Mouse (Mus musculus) heart, embryonic 11.5 days (tissue): Measurements from ENCODE around the gene Preb. TPM values are rescaled to one million over a fixed set of nuclear protein-coding genes. Genes with fewer than 3 reads are reported as not detected.

Experiments used
- ATAC-seq: fragments of 200-750 bp; cut with Nextera tagmentation; replicated peaks from 2 replicates; pipeline ENCODE4 v1.8.0; 2017; ENCODE audit warnings: moderate library complexity; ENCODE audit not compliant: insufficient number of reproducible peaks, low FRiP score, low TSS enrichment
- H3K27ac ChIP-seq: fragments of 300-500 bp; sonication (generic); 2 replicates; pipeline ENCODE4 v1.5.1; 2014; ENCODE audit warnings: mild to moderate bottlenecking, low read depth, low read length
- H3K27me3 ChIP-seq: fragments of 300-500 bp; sonication (generic); 2 replicates; pipeline ENCODE4 v1.6.1; 2014; ENCODE audit warnings: mild to moderate bottlenecking, low read length, mixed read lengths; ENCODE audit not compliant: control insufficient read depth, insufficient read depth
- H3K36me3 ChIP-seq: fragments of 300-500 bp; sonication (generic); 2 replicates; pipeline ENCODE4 v1.6.1; 2014; ENCODE audit warnings: mild to moderate bottlenecking, low read length, moderate library complexity, mixed read lengths; ENCODE audit not compliant: control insufficient read depth, insufficient read depth
- H3K4me1 ChIP-seq: fragments of 300-500 bp; sonication (generic); 2 replicates; pipeline ENCODE4 v1.6.1; 2014; ENCODE audit warnings: low read length; ENCODE audit not compliant: control insufficient read depth, insufficient read depth
- H3K4me2 ChIP-seq: fragments of 300-500 bp; sonication (generic); 2 replicates; pipeline ENCODE4 v1.6.1; 2014; ENCODE audit warnings: mild to moderate bottlenecking, moderate library complexity
- H3K4me3 ChIP-seq: fragments of 300-500 bp; sonication (generic); 2 replicates; pipeline ENCODE4 v1.5.1; 2014; ENCODE audit warnings: low read depth, low read length
- H3K9ac ChIP-seq: fragments of 300-500 bp; sonication (generic); 2 replicates; pipeline ENCODE4 v1.6.1; 2014; ENCODE audit warnings: mild to moderate bottlenecking, low read depth, low read length, moderate library complexity
- H3K9me3 ChIP-seq: fragments of 300-500 bp; sonication (generic); replicated peaks from 2 replicates; pipeline ENCODE4 v1.6.1; 2016; ENCODE audit warnings: low read length; ENCODE audit not compliant: control insufficient read depth
- WGBS: fragments of 180-500 bp; shearing (Covaris S2); extraction: QIAGEN DNeasy Blood & Tissue Kit; methylation state at CpG from one replicate; pipeline ENCODE4 v1.1.7; 2014; ENCODE audit not compliant: insufficient replicate concordance; 5-methylcytosine and 5-hydroxymethylcytosine counted together
- polyA plus RNA-seq: library from polyadenylated mRNA; unstranded; fragments of >200 nt; fragmentation: Nextera tagmentation; extraction: Ambion mirVana; gene quantifications from 2 replicates; pipeline ENCODE4 v1.2.1, GENCODE M21; 2014

Gene Preb
- polyA plus RNA-seq, 1 experiment from 2014 or later, result 70.2 TPM

DNA sequence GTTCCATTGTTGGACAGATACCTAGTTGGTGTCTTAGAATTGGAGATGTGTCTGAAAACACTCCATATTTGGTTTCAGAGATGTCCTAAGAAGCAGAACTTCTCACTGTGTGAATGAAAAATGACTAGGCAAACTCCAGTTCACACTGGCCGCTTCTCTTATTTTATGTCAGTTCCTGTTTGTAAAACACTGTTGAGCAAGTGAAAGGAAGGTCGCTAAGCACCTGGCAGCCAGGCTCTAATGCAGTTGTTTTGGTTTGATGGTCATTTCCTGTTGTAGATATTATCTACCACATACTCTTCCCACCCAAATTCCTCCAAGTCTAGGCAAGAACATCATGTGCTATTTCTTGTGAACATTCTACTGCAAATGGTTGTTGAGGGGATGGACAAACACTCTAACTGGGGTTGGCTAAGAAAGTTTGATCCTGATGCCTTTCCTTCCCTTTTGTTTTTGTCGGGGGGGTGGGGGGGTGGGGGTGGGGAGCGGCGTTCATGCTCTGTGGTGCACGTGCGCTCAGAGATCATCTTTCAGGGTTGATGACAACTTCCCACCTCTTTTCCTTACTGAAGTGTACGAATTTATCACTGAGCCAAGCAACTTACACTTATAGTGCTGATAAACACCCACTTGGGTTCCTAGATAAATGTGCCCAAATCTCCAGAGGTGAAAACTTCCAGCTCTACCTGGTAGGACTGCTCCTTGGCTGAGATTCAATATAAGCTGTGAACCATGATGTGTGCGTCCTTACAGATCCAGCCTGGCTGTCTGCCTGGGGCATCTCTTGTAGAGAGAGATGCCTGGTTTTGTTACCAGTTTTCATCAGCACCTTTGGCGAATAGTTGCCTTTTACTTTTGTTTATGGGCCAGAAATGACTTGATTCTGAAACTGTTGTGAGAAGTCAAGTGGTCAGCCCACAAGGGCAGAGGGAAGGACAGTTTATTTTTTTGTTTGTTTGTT is 1.7 kb upstream of the Preb start:
- Histone ChIP-seq H3K36me3 (peaks cover 10% of the 10 kb centered on the region), H3K4me2 (no peak overlapping the region), H3K4me3 (no peak overlapping the region), H3K27ac (no peak overlapping the region), H3K9me3 (no peaks in the 10 kb centered on the region), H3K4me1 (peaks cover 12% of the 10 kb centered on the region), H3K27me3 (no peaks in the 10 kb centered on the region), H3K9ac (no peak overlapping the region)
- WGBS, result 57% methylated on average over 10 of the region's 10 CpGs
- no peak for ATAC-seq

DNA sequence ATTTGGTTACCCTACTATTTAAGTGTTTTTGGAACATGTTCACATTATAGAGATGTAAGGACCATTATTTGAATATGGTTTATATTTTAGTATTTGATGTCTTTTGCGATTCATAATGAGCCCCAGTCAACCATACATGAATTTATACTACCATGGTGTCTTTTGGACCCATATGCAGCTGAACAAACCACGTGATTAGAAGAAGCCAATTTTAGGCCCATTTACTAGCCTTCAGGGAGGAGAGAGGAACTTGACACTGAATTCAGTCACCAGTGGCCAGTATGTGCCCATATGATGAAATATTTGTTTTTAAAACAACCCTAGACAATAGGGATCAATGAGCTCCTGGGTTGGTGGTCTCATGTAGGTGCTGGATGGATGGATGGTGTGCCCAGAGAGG is 653 bp upstream of the Preb start:
- peaks cover 13% of the 10 kb centered on the region for H3K36me3 ChIP-seq
- H3K27ac ChIP-seq, result no peak overlapping the region
- 88% methylated on average over 2 of the region's 2 CpGs for WGBS
- no peak overlapping the region for H3K4me3 ChIP-seq
- H3K4me2 ChIP-seq, result peak overlapping the region; percentile 69
- ATAC-seq, result no peak
- H3K4me1 ChIP-seq, result peaks cover 12% of the 10 kb centered on the region
- H3K9ac ChIP-seq, result peak overlapping the region; percentile 88; the same call in 1 of the 2 replicates
- no peaks in the 10 kb centered on the region for H3K27me3 ChIP-seq
- H3K9me3 ChIP-seq, result no peaks in the 10 kb centered on the region

DNA sequence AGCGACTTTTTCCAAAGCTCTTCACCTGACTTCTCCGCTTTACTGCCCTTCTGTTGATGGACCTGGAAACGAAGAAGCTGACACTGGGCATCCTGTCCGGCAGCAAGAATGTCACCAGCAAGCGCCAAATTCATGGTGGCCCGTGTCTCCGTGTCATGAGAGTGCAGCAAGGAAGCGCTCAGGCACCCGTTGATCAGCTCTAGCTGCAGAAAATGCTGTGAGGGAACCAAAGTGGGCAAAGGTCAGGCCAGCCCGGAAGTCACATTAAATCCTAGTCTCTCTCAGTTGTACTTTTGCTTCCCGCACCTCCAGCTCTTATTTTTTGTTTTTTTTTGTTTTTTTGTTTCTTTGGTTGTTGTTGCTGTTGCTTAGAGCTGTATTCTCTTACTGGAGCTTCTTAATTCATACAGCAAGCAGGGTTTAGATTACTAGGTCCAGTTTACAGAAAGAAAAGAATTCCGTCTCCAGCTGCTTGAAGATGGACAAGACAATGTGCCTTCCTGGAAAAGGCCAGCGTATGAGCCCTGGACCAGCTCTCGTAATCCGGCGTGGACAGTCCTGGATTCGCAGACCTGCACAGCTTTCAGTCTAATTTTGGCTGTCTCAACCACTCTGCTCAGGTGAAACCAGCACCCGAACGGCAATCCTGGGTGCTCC is 835 bp downstream of the Preb start:
- H3K4me2 ChIP-seq, result peak overlapping the region; percentile 69
- H3K36me3 ChIP-seq, result peaks cover 27% of the 10 kb centered on the region
- H3K4me1 ChIP-seq, result peaks cover 12% of the 10 kb centered on the region
- H3K4me3 ChIP-seq, result peak overlapping the region; percentile 91
- WGBS, result 34% methylated on average over 19 of the region's 19 CpGs
- no peaks in the 10 kb centered on the region for H3K9me3 ChIP-seq
- no peak for ATAC-seq
- no peaks in the 10 kb centered on the region for H3K27me3 ChIP-seq
- peak overlapping the region; percentile 88 for H3K9ac ChIP-seq
- peak overlapping the region; percentile 86 for H3K27ac ChIP-seq

DNA sequence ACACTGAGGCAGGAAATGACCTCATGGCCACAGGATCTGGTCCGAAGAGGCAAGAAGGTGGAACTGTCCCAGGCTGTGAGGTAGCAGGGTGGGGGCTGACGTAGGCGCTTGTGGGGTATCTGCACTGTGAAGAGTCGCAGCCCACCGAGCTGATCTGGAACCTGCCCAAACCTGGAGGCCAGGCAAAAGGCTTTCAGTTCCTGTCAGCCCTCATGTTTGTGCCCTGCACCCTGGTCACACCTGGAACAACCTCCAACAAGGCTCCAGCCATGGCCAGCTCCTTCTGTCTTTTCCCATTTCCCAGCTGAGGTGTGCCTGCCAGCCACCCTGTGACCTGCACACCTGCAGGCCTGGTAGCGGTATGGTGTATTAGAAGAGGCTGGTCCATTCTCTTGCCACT is 2.3 kb downstream of the Preb start:
- WGBS, result 93% methylated on average over 6 of the region's 6 CpGs
- no peak overlapping the region for H3K4me2 ChIP-seq
- H3K36me3 ChIP-seq, result peaks cover 33% of the 10 kb centered on the region
- H3K9ac ChIP-seq, result no peak overlapping the region
- H3K27ac ChIP-seq, result no peak overlapping the region
- no peaks in the 10 kb centered on the region for H3K9me3 ChIP-seq
- ATAC-seq, result no peak
- H3K4me1 ChIP-seq, result peaks cover 12% of the 10 kb centered on the region
- no peaks in the 10 kb centered on the region for H3K27me3 ChIP-seq
- H3K4me3 ChIP-seq, result no peak overlapping the region

DNA sequence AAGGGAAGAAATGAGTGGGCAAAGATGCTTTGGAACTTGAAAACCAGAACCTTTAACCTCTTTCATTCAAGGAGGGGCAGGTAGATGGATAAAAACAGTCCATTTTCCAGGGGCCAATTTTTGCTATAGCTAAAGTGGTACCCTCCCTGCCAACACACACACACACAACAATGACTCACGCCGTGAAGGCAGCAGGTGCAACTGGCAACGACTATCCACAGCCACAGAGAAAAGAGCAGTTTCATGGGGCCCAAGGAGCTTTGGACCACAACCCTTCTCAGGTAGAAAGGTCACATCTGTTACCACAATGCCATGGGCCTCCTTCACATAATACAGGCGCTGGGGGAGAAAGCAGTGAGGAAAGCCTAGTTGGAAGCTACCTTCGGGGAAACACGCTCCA is 4.4 kb downstream of the Preb start:
- H3K27me3 ChIP-seq, result no peaks in the 10 kb centered on the region
- H3K9me3 ChIP-seq, result no peaks in the 10 kb centered on the region
- no peak overlapping the region for H3K4me2 ChIP-seq
- H3K27ac ChIP-seq, result no peak overlapping the region
- H3K4me1 ChIP-seq, result peaks cover 14% of the 10 kb centered on the region
- H3K36me3 ChIP-seq, result peaks cover 36% of the 10 kb centered on the region
- WGBS, result 92% methylated on average over 6 of the region's 6 CpGs
- no peak overlapping the region for H3K4me3 ChIP-seq
- no peak overlapping the region for H3K9ac ChIP-seq
- no peak for ATAC-seq

DNA sequence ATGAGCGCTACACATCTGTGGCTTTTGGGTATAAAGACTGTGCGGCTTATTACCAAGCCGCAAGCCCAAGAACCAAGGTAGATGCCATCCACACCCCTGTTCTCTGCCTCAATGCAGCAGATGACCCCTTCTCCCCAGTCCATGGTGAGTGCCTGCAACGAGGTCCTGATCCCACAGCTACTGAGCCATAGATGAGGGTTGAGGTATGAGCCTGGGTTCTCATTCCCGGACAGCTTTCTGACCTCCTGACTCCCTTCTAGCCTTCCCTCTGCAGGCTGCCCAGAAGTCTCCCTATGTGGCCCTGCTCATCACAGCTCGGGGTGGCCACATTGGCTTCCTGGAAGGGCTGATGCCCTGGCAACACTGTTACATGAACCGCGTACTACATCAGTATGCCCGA is 5.6 kb downstream of the Preb start:
- no peaks in the 10 kb centered on the region for H3K9me3 ChIP-seq
- peaks cover 36% of the 10 kb centered on the region for H3K36me3 ChIP-seq
- peaks cover 22% of the 10 kb centered on the region for H3K4me1 ChIP-seq
- WGBS, result 91% methylated on average over 9 of the region's 9 CpGs
- ATAC-seq, result no peak
- H3K27ac ChIP-seq, result no peak overlapping the region
- no peaks in the 10 kb centered on the region for H3K27me3 ChIP-seq
- no peak overlapping the region for H3K4me3 ChIP-seq
- no peak overlapping the region for H3K4me2 ChIP-seq
- no peak overlapping the region for H3K9ac ChIP-seq

DNA sequence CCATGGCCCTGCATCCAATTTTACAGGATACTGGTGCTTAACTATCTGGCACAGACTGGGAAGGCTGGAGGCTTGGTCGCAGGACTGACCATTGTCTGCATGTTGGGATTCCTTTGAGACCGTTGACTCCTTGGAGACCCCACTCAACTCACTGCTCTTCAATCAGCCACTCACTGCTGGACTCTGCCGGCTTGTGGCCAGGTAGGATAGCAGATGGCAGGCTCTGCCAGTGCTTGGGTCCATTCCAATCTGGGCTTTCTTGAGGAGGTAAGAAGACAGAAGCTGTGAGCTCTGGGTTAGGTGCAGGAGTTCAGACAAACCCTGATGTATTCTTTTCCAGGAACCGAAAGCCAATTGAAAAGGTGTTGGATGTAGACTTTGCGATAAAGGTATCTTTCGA is 6.1 kb downstream of the Preb start:
- Histone ChIP-seq H3K4me3 (no peak overlapping the region), H3K36me3 (peaks cover 36% of the 10 kb centered on the region), H3K4me2 (no peak overlapping the region), H3K9me3 (no peaks in the 10 kb centered on the region), H3K9ac (no peak overlapping the region), H3K27ac (no peak overlapping the region), H3K27me3 (no peaks in the 10 kb centered on the region), H3K4me1 (peaks cover 22% of the 10 kb centered on the region)
- WGBS, result 92% methylated on average over 6 of the region's 6 CpGs
- ATAC-seq, result no peak

DNA sequence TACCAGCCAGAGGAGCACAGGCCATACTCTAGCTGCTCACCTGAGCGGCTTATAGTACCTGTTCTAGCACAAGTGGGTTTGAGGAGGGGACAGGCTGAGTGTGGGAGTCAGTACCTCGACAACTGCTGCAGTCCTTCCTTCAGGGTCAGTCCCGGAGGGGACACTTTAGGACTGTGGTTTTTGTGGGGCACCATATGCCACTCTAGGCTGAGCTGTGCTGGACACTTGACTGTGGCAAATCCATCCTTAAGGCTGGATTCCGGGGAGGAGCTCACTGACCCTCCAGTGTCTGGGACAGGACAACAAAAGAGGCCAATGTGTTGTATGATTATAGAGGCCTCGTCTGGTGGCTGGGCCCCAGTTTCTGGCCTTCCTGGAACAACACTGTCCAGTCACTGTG is 7.6 kb downstream of the Preb start:
- H3K36me3 ChIP-seq, result peaks cover 28% of the 10 kb centered on the region
- WGBS, result 76% methylated on average over 5 of the region's 5 CpGs
- H3K9ac ChIP-seq, result no peak overlapping the region
- H3K27ac ChIP-seq, result no peak overlapping the region
- no peak overlapping the region for H3K4me2 ChIP-seq
- H3K9me3 ChIP-seq, result no peaks in the 10 kb centered on the region
- no peak overlapping the region for H3K4me3 ChIP-seq
- peaks cover 13% of the 10 kb centered on the region for H3K4me1 ChIP-seq
- H3K27me3 ChIP-seq, result no peaks in the 10 kb centered on the region
- no peak for ATAC-seq
